Mouse (Mus musculus) R1 (cell line): ENCODE results near the gene Itpr2.

Experiments used
- DNase-seq: peaks from one replicate; pipeline ENCODE4 v3.0.0-alpha.2; 2018; ENCODE audit warnings: low read depth, low spot score

The Itpr2 gene

DNA sequence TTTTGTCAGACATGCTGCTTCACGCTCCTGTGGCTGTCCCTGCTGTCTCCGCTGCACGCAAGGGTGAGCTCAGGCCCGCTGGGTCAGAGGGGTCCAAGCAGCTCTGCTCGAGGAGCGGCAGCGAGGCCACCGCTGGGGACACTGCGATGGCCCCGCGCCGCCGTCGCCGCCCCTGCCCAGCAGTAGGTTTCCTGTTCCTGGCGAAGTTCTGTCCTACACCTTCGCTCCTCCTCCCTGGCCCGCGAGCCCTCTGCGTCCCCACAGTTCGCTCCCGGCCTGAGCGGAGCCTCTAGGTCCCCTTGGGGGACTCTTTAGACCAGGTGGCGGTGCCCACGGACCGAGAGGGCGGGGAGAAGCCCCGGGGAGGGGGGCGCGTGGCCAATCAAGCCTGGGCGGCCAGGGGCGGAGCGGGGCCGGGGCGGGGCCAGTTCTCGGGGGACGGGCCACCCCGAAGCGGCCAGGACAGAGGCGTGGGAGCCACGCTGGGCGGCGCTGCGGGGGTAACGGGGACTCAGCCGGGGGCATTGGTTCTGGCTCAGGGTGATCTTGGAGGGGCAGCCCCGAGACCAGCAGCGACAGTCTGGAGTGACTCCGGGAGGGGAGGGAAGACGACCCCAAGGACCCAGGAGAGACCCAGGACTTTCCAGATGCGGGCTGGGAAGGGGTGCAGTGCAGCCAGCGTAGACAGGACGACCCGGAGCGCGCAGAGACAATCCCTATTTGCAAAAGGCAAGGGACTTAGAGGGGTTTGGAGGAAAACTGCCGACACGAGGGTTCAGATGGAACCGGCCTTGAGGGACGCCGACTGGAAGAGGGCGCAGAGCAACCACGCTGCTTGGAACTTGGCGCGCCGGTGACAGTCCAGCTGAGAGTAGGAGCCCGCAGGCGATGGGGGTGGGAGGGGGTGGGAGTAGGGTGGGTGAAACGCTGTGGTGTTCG is at the start of gene Itpr2:
Itpr2 (minus strand) TSS at position 358 of the 939 bp plus-strand sequence.
- DNase-seq = peak; percentile 43

DNA sequence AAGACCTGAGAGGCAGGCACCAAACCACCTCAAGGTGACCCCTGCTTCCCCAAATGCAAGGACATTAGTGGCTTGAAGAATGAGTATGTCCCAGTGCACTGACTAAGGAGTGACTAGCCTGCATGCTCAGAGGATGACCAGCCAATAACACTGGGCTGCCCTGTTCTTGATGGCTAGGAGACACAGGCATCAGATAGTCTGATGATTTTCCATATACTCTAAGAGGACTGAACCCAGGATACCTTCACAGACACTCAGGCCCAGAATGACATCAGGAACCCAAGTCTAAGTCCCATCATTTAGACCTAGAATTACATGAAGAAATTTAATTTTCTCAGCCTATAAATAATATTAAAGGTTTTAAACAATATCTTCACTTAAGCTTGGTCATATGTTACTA is 49.3 kb upstream of the Itpr2 start:
- no peak for DNase-seq

DNA sequence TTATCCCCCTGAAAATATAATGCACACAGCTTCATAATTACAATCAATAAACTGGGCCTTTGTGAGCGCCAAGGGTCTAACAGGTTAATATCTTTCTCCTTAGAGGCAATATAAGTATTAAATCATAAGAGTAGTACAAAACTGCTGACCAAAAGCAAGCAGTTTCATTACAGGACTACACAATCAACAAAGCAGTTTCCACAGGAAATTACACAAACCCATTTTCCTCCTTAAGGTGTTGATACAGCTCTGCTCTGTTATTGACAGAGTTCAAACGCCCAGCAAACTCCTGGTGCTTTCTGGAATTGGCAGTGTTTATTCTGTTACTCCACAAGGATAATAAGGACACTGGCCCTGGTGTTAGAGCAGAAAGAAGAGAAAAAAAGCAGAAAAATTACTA is 48.4 kb upstream of the Itpr2 start:
- DNase-seq = no peak

DNA sequence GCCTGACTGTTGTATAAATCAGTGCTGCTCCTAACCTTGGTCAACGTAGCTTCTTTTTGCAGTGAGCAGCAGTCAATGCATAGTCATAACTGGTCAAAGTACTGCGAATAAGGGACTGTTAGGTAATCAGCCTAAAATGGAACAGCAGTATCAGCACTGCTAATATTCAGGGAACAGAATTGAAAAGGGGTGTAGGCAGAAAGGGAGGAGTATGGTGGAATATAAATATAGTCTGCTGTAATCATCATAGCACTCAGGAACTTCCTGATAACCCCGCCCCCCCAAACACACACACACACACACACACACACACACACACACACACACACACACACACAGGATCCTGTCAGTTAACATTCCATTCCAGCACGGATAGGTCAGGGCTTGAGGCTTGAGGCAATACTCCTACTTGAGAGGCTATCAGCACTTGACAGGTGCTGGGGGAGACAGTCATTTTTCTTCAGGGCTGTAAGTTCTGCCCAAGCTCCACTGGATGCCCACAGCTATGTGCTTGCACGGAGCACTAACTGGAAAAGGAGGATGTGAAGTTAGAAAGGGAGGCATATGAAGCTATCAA is 43.4 kb upstream of the Itpr2 start:
- DNase-seq = no peak

DNA sequence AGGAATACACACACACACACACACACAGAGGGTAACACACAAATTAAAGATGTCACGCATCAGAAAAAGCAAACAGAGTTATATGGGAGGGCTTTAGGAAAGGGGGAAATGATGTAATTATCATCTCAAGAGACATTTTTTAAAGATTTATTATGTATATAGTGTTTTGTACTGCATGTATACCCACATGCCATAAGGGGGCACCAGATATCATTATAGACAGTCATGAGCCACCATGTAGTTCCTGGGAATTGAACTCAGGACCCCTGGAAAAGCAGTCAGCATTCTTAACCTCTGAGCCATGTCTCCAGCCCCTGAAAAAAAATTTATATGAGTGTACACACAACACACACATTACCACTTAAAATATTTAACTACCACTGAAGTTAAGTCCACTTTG is 42.6 kb upstream of the Itpr2 start:
- DNase-seq = peak; percentile 12

DNA sequence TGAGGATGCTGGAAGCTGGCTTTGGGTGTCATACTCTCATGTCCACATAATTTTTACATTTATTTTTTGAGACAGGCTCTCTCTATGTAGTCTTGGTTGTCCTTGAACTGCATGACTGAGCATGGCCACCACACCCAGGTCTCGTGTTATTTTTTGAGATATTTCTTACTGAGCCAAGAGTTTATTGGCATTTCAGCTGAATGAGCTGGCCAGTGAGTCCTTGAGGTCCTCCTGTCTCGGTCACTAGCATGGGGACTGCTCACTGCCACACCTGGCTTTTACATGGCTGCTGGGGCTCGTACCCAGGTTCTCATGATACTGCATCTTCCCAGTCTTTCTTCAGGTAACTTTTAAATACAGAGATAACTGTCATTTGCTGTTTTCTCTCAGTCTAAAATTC is 38.4 kb upstream of the Itpr2 start:
- DNase-seq = no peak

DNA sequence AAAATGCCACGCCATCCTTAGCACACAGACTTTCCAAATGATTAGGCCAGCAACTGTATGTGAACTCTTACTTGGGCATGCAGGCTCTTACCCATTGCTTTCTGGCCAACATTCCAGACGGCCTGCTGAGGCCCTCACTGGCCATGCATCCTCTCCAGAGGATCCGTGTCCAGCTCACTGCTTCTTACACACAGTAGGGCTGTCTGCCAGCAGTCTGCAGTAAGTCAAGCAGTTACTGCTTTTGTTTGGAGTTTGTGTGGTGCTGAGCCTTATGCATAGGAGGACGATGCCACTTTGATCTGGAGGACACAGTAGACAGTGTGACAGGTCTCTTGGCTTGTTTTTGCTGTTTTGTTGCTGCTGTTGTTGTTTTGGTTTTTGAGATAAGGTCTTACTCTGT is 36.6 kb upstream of the Itpr2 start:
- no peak for DNase-seq

DNA sequence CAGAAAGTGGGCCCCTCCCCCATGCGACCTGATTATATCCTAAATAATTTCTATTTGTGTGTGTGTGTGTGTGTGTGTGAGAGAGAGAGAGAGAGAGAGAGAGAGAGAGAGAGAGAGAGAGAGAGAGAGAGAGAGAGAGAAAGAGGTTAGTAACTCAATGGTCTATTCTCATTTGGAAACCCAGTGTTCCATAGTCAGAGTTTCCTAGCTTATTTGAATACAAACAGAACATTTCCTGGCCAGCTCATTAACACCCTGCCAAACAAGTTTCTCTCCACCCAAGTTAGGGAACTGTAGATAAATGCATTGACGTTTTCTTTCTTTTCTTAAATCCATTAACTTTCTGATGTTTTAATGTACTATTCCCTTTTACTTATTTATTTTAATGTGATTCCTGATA is 36.0 kb upstream of the Itpr2 start:
- no peak for DNase-seq

DNA sequence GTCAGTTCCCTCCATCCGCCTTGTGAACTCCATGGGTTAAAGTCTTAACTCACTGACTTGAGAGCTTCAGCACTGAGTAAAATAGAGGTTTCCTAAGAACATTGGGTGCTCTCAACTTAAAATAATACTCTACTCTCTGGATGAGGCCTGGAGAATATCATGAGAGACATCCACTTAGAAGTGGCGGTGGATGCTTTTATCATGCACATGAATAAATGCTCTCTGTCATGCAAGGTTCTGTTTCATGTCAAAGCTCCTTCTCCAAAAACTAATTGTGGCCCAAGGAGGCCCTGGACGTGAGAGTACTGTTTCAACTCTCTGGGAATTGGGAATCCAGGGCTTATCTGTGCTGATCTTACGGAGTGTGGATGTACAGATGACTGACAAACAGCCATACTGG is 35.1 kb upstream of the Itpr2 start:
- DNase-seq = no peak

DNA sequence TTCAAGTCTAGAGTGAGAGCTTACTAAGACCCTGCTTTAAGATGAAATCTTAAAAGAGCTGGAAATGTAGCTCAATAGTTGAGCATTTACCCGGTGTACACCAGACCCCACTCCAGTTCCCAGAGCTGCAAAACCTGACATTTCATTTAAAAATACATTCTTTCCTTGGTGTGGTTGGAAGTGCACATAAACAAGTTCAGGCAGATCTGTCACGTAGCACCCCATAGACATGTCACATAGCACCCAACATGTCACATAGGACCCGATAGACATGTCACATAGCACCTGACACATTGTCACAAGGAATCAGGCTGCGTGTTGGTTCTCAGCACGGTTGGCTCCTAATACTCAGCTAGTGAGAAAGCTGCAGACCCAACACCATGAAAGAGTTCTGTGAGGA is 33.5 kb upstream of the Itpr2 start:
- DNase-seq = no peak

DNA sequence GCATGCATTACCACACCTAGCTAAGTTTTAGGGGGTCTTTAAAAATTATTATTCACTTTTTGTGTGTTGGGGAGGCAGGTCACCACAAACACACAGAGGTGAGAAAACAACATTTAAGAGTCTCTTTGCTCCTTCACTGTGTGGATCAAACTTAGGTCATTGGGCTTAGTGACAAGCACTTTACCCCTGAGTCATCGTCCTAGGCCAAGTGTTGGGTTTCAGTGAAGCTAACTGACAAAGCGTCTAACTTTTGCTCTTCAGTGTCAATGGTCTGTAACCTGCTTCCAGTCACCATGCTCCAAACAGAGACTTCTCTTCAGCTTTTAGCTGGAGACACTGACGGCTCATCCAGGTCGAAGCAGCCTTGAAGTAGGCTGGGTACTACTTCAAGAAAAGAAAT is 31.1 kb upstream of the Itpr2 start:
- no peak for DNase-seq

DNA sequence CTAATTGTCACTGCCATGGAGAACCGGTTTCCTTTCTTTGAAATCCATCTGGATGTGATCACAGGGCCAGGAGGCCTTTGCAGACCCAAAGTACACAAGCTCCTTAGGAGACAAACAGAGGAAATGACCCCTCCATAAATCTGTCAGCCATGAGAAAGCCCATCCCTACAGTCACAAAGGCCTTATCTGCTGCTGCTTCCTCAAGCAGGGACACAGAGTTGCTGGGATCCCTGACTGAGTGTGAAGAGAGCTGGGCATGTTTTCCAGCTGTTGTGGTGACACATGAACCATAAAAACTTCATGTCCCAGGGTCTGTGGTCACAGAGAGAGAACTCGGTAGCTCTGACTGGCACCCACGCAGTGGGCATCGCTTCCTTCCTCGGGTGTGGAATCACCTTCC is 28.7 kb upstream of the Itpr2 start:
- DNase-seq = no peak

DNA sequence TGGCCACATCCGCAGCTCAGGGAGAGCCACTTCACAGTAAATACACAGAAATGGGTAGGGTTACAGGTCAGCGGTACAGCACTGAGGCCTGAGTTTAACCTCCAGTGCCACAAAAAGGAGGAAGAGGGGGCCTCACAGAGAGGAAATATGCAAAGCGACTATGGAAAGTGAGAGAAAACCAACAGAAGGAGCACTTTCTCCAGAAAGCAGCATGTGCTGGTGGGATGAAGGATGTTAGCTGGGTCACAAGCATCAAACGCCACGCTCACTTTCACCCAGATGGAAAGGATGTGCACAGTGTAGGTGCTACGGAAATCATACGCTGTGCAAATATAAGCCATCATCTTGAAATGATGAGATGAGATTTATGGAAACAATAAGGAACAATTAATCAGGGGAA is 28.3 kb upstream of the Itpr2 start:
- DNase-seq = no peak

DNA sequence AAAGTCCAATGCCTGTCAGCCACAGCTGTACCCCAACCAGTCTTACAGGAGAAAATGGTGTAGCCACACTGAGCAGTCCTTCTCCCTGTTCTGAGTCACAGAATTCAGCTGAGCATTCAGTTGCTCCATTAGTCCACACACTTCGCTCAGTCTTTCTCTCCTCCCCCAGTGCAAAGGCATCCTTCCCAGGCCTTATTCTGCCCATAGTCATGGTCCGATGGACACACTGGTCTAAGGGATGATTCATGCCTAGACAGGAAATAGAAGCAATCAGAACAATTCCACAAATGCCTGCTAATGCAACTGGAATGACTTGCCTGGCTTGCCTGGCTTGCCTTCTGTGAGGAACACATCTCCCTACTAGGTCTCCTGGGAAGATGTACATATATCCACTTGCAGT is 25.5 kb upstream of the Itpr2 start:
- no peak for DNase-seq

DNA sequence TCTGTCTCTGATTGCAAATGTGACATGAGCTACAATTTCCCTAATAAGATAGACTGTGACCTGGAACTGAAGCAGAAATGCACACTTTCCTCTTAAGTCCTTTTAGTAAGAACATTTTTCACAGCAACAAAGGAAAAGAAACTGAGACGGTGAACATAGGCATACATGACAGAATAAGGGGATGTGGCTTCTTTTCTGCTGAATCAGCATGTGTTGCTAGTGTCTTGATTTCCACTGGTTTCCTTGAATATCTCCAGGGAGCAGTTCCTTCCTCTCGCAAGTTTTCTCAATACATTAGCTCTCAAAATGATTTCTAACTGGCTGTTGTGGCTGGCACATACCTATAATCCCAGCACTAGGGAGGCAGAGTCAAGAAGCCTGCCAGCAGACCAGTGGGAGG is 23.5 kb upstream of the Itpr2 start:
- DNase-seq = no peak

DNA sequence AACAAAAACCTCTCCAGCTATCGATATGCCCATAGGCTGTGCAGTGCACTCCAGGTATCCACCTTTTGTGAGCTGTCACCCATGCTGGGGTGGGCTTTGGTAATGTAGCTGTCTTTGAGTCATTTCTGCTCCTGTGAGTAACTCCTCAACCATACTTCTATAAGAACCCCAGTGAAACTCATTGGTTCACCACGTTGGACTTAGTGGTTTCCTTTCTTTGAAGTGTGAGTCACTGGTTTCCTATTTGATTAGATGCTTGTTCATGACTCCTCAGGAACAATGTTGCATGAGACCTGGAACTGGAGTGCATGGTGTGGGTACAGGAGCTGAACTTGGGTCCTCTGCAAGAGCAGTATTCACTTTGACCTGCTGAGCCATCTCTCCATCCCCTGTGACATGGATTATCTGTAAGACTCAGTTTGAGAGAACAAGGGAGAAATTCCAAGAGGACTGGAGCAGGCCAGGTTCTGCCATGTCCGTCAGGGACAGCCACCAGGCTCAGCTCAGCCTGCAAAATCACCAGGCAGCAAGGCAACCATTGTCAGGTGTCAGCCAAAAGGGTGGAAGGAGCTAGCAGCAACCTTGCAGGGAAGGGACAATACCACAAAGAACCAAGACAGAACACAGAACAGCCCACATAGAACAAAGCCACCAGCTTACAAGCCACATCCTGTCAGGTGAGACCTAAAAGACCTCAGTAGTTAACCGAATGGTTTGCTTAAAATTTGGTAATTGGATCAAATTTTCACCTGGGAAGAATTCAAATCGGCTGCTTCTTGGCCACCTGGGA is 19.6 kb upstream of the Itpr2 start:
- no peak for DNase-seq

DNA sequence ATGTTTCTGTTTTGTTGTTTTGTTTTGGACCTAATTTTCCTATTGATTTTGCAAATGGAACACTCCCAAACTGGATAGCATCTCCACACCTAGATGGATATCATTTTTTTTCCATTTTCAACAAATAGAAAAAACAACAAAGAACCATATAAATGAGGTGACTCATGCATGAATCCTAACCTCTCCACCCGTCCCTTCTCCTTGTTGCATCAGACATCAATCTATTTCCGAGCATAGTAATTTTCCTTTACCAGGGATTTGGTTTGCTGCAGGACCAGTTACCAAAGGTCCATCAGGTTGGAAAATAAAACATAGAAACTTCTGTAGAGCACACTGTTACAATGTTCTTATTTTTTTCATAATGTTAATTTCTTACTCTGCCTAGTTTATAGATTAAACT is 17.0 kb upstream of the Itpr2 start:
- no peak for DNase-seq

DNA sequence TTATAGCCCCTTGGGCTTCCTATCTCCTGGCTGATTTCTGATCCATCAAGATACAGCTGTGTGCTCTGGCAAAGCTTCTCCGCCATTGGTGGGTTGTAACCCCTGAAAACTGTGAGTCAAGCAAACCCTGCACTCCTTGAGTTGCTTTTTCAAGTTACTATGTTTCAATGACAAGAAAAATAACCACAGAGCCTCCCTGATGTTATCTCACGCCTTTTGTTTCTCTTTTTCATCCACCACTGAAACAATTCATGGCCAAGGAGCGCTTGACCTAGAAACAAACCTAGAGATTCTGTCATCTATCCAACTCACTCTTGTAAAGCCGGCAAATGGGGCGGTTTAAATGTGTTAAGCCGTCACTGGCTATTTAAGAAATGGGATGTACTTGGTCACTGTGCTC is 13.9 kb upstream of the Itpr2 start:
- no peak for DNase-seq

DNA sequence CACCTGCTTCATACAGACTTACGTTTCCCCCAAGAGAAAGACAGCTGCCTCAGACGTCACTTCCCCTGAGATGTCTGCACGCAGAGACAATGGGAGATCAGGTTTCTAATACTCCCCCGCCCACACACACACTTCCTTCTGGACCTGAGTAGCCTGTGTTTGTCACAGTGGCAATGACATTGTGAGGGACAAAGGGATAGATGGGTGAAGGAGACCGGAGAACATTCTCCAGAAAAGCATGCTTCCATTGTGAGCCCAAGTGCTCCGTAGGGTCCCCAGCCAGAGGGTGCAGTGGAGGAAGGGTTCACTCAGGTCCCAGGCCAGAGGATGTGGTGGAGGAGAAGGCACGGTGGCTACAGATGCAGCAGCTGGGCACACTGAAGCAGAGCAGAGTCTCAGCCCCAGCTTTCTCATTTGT is 12.5 kb upstream of the Itpr2 start:
- no peak for DNase-seq

DNA sequence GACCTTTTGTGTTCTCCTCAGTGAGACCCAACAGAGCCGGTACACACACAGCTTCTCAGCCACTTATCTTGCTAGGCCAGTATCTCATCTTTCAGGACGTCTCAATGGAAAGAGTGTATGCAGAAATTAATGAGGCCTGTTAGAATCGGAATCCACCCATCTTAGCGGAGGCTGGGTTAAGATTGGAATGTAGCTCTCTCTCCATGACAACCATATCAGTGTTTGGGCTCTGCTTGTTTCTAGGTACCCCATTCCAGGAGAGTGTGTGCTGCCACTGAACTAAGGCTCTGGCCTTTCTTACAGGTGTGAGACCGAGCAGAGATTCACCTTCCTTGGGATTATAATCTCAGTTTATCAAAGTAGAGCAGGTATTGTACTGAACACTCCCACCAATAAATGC is 11.9 kb upstream of the Itpr2 start:
- no peak for DNase-seq

DNA sequence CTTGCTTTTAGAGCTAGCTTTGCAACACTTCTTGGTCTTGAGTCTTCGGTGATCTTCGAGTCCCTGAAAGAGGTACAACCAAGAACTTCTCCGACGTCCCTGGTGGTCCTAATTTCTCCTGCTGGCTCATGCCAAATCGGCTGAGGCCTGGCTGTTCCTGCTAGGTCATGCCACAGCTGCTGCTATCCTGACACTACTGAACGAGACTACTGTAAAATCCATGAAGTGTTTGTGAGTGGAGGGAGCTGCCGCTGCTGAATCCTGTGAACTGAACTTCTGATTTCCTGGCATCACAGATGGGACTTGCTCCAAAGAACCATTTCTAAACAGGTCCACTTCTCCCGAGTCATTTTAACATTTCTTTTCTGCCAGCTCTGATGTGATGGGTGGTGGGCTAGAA is 11.4 kb upstream of the Itpr2 start:
- DNase-seq = no peak

DNA sequence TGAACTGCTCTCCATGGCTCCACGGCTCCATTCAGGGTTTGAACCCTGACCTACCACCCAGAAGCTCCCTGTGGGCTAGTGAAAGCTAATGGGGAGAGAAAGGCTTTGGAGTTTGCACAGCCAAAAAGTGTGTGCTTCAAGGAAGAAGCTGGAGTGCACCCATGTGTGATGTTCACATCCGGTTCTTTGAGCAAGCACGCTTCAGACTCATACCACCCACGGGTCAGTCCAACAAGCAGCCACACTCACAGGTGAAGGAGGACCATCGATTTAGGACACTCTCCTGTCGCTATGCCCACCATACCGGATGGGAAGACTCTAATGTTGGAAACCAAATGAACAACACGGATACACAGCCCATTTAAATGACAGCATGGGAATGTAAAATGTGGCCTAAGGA is 9.5 kb upstream of the Itpr2 start:
- no peak for DNase-seq

DNA sequence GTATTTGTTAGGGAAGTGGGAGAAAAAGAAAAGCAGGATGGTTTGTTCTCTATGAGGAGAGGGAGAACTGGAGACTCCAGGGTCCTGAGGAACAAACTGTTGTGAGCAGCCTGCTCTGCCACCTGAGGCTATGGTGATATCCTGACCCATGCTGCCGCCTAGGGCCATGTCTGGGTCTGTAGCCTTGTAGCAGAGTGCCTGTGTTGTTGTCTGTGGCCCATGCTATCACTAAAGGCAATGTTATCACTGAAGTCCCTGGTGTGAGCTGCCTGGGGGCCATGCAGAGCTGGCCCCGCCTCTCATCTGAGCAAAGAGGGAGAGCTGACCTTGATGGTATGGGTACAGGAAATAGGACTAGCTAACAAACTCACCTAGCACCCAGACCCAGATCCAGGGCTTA is 7.9 kb upstream of the Itpr2 start:
- DNase-seq = no peak
